Mouse (Mus musculus) cerebellum, postnatal 4 days (tissue): Measurements from ENCODE around the gene Dnajb11.

Experiments
- DNase-seq, 2 experiments: peaks; one replicate each; pipeline ENCODE4 v3.0.0; 2022; ENCODE audit warnings: low spot score in 2 of 2, mixed read lengths in 1 of 2

Dnajb11 gene

GRCm38 (mm10) chr16:22857431-22858113 lies at the start of gene Dnajb11, which contains the start of gene Tbccd1:
Dnajb11 (plus strand) TSS chr16:22857845.
Tbccd1 (minus strand) TSS chr16:22857669.
- DNase-seq: peak; percentile 97 to 98

GRCm38 (mm10) chr16:22811477-22811876 lies 46.2 kb upstream of the Dnajb11 start, which contains the start of gene Crygs:
Crygs (minus strand) TSS chr16:22811577.
- DNase-seq: no peak

- DNase-seq: no peak
Measured at GRCm38 (mm10) chr16:22820731-22821130, 36.9 kb upstream of the Dnajb11 start.

- no peak for DNase-seq
Measured at GRCm38 (mm10) chr16:22832932-22833525, 24.6 kb upstream of the Dnajb11 start.

GRCm38 (mm10) chr16:22839146-22839857 lies 18.3 kb upstream of the Dnajb11 start:
- DNase-seq: no peak

GRCm38 (mm10) chr16:22842871-22843270 lies 14.8 kb upstream of the Dnajb11 start:
- no peak for DNase-seq

- DNase-seq: peak; percentile 44 to 77
Measured at GRCm38 (mm10) chr16:22844061-22844801, 13.4 kb upstream of the Dnajb11 start.

- no peak for DNase-seq
Measured at GRCm38 (mm10) chr16:22844834-22845233, 12.8 kb upstream of the Dnajb11 start.

- DNase-seq: no peak
Measured at GRCm38 (mm10) chr16:22845481-22845880, 12.2 kb upstream of the Dnajb11 start.

- no peak for DNase-seq
Measured at GRCm38 (mm10) chr16:22847686-22848085, 10.0 kb upstream of the Dnajb11 start.

GRCm38 (mm10) chr16:22848331-22848730 lies 9.3 kb upstream of the Dnajb11 start:
- DNase-seq: no peak

GRCm38 (mm10) chr16:22852709-22853108 lies 4.9 kb upstream of the Dnajb11 start:
- DNase-seq: no peak

GRCm38 (mm10) chr16:22856773-22857172 lies 872 bp upstream of the Dnajb11 start:
- no peak for DNase-seq

GRCm38 (mm10) chr16:22872397-22872796 lies 14.8 kb downstream of the Dnajb11 start:
- no peak for DNase-seq

GRCm38 (mm10) chr16:22873369-22873768 lies 15.7 kb downstream of the Dnajb11 start:
- no peak for DNase-seq

GRCm38 (mm10) chr16:22876218-22877043 lies 18.8 kb downstream of the Dnajb11 start:
- peak in 1 of 2 experiments; percentile 26 for DNase-seq

GRCm38 (mm10) chr16:22877660-22878390 lies 20.2 kb downstream of the Dnajb11 start:
- no peak for DNase-seq

GRCm38 (mm10) chr16:22878716-22879115 lies 21.1 kb downstream of the Dnajb11 start:
- no peak for DNase-seq

GRCm38 (mm10) chr16:22879945-22880595 lies 22.4 kb downstream of the Dnajb11 start:
- DNase-seq: no peak

- no peak for DNase-seq
Measured at GRCm38 (mm10) chr16:22880900-22881299, 23.3 kb downstream of the Dnajb11 start.
